Mouse (Mus musculus) liver, embryonic 11.5 days (tissue): ENCODE results near the gene Cd47. TPM values are rescaled to one million over a fixed set of nuclear protein-coding genes. Genes with fewer than 3 reads are reported as not detected.

ENCODE experiments used
- ATAC-seq: fragments of 200-750 bp; cut with Nextera tagmentation; replicated peaks from 2 replicates; pipeline ENCODE4 v1.8.0; 2017; ENCODE audit warnings: moderate number of reproducible peaks, mild to moderate bottlenecking, moderate TSS enrichment, moderate library complexity; ENCODE audit not compliant: low FRiP score
- DNase-seq: peaks from one replicate; pipeline ENCODE4 v3.0.0-alpha.2; 2017; ENCODE audit warnings: low spot score
- H3K27ac ChIP-seq: fragments of 300-500 bp; sonication (generic); 2 replicates; pipeline ENCODE4 v1.5.1; 2014; ENCODE audit warnings: mild to moderate bottlenecking, low read depth, low read length, control low read depth
- H3K27me3 ChIP-seq: fragments of 300-500 bp; sonication (generic); replicated peaks from 2 replicates; pipeline ENCODE4 v1.6.1; 2014; ENCODE audit warnings: low read length, mixed read lengths; ENCODE audit not compliant: control insufficient read depth, insufficient read depth
- H3K36me3 ChIP-seq: fragments of 300-500 bp; sonication (generic); 2 replicates; pipeline ENCODE4 v1.6.1; 2014; ENCODE audit warnings: mild to moderate bottlenecking, low read length, moderate library complexity, mixed read lengths; ENCODE audit not compliant: control insufficient read depth, insufficient read depth
- H3K4me1 ChIP-seq: fragments of 300-500 bp; sonication (generic); replicated peaks from 2 replicates; pipeline ENCODE4 v1.6.1; 2014; ENCODE audit warnings: low read length, mixed read lengths; ENCODE audit not compliant: control insufficient read depth, insufficient read depth
- H3K4me2 ChIP-seq: fragments of 300-500 bp; sonication (generic); 2 replicates; pipeline ENCODE4 v1.6.1; 2014; ENCODE audit warnings: mild to moderate bottlenecking, control low read depth, moderate library complexity
- H3K4me3 ChIP-seq: fragments of 300-500 bp; sonication (generic); 2 replicates; pipeline ENCODE4 v1.5.1; 2014; ENCODE audit warnings: low read depth, low read length, control low read depth
- H3K9ac ChIP-seq: fragments of 300-500 bp; sonication (generic); 2 replicates; pipeline ENCODE4 v1.6.1; 2014; ENCODE audit warnings: low read depth, low read length, control low read depth
- H3K9me3 ChIP-seq: fragments of 300-500 bp; sonication (generic); 2 replicates; pipeline ENCODE4 v1.6.1; 2016; ENCODE audit warnings: low read length, inconsistent platforms, mixed read lengths; ENCODE audit not compliant: control insufficient read depth
- WGBS: fragments of 180-500 bp; shearing (Covaris S2); extraction: QIAGEN DNeasy Blood & Tissue Kit; methylation state at CpG from one replicate; pipeline ENCODE4 v1.1.7; 2014; 5-methylcytosine and 5-hydroxymethylcytosine counted together
- polyA plus RNA-seq: library from polyadenylated mRNA; unstranded; fragments of >200 nt; fragmentation: Nextera tagmentation; extraction: Ambion mirVana; gene quantifications from 2 replicates; pipeline ENCODE4 v1.2.1, GENCODE M21; 2014

Gene Cd47
- polyA plus RNA-seq, 1 experiment from 2014 or later: 261 TPM

- Histone ChIP-seq H3K4me2 (peak overlapping the region; percentile 80), H3K9ac (no peak overlapping the region), H3K27ac (peak overlapping the region; percentile 99; the same call in 1 of the 2 replicates), H3K36me3 (no peaks in the 10 kb centered on the region), H3K9me3 (no peaks in the 10 kb centered on the region), H3K4me1 (peaks cover 12% of the 10 kb centered on the region), H3K27me3 (no peaks in the 10 kb centered on the region), H3K4me3 (peak overlapping the region; percentile 98; the same call in 1 of the 2 replicates)
- no peak for ATAC-seq
- DNase-seq: no peak
- 73% methylated on average over 6 of the region's 6 CpGs for WGBS
Measured at GRCm38 (mm10) chr16:49853633-49854032, 53.3 kb downstream of the Cd47 start.

GRCm38 (mm10) chr16:49854194-49854593, 53.9 kb downstream of the Cd47 start:
- DNase-seq (no peak), ATAC-seq (no peak)
- Histone ChIP-seq H3K27ac (peak overlapping the region; percentile 99), H3K4me1 (peaks cover 16% of the 10 kb centered on the region), H3K4me3 (peak overlapping the region; percentile 98), H3K9me3 (no peaks in the 10 kb centered on the region), H3K9ac (peak overlapping the region; percentile 99), H3K4me2 (peak overlapping the region; percentile 80), H3K27me3 (no peaks in the 10 kb centered on the region), H3K36me3 (no peaks in the 10 kb centered on the region)
- 59% methylated on average over 6 of the region's 6 CpGs for WGBS

GRCm38 (mm10) chr16:49854931-49855835, 54.9 kb downstream of the Cd47 start:
- H3K9me3 ChIP-seq: no peaks in the 10 kb centered on the region
- WGBS: under 1% methylated on average over 61 of the region's 74 CpGs
- H3K4me2 ChIP-seq: peak overlapping the region; percentile 80
- H3K9ac ChIP-seq: peak overlapping the region; percentile 99
- peak; percentile 93 for DNase-seq
- H3K36me3 ChIP-seq: peaks cover 4% of the 10 kb centered on the region; the same call in 1 of the 2 replicates
- ATAC-seq: peak; percentile 92
- peaks cover 26% of the 10 kb centered on the region for H3K4me1 ChIP-seq
- no peaks in the 10 kb centered on the region for H3K27me3 ChIP-seq
- peak overlapping the region; percentile 99 for H3K27ac ChIP-seq
- H3K4me3 ChIP-seq: peak overlapping the region; percentile 98

- Histone ChIP-seq H3K4me1 (peaks cover 26% of the 10 kb centered on the region), H3K9me3 (no peaks in the 10 kb centered on the region), H3K4me3 (peak overlapping the region; percentile 98), H3K36me3 (peaks cover 4% of the 10 kb centered on the region; the same call in 1 of the 2 replicates), H3K27me3 (no peaks in the 10 kb centered on the region), H3K9ac (peak overlapping the region; percentile 99), H3K27ac (peak overlapping the region; percentile 99), H3K4me2 (peak overlapping the region; percentile 80)
- DNase-seq (peak; percentile 67), ATAC-seq (peak; percentile 72)
- WGBS: under 1% methylated on average over 32 of the region's 39 CpGs
Measured at GRCm38 (mm10) chr16:49855836-49856503, 55.6 kb downstream of the Cd47 start.

GRCm38 (mm10) chr16:49856661-49857060, 56.3 kb downstream of the Cd47 start:
- H3K4me3 ChIP-seq: peak overlapping the region; percentile 98
- peak overlapping the region; percentile 80 for H3K4me2 ChIP-seq
- peak overlapping the region; percentile 99 for H3K9ac ChIP-seq
- H3K36me3 ChIP-seq: peaks cover 4% of the 10 kb centered on the region; the same call in 1 of the 2 replicates
- no peaks in the 10 kb centered on the region for H3K9me3 ChIP-seq
- H3K27me3 ChIP-seq: no peaks in the 10 kb centered on the region
- no peak for DNase-seq
- peak overlapping the region; percentile 99 for H3K27ac ChIP-seq
- ATAC-seq: no peak
- WGBS: 14% methylated on average over 8 of the region's 8 CpGs
- peaks cover 26% of the 10 kb centered on the region for H3K4me1 ChIP-seq

GRCm38 (mm10) chr16:49857504-49858160, 57.3 kb downstream of the Cd47 start:
- Histone ChIP-seq H3K4me2 (peak overlapping the region; percentile 80), H3K27me3 (no peaks in the 10 kb centered on the region), H3K9me3 (no peaks in the 10 kb centered on the region), H3K4me1 (peaks cover 26% of the 10 kb centered on the region), H3K9ac (peak overlapping the region; percentile 63), H3K27ac (peak overlapping the region; percentile 86), H3K4me3 (peak overlapping the region; percentile 98), H3K36me3 (peaks cover 4% of the 10 kb centered on the region; the same call in 1 of the 2 replicates)
- DNase-seq: no peak
- no peak for ATAC-seq
- WGBS: 48% methylated on average over 8 of the region's 8 CpGs

GRCm38 (mm10) chr16:49858161-49858906, 58.0 kb downstream of the Cd47 start:
- H3K36me3 ChIP-seq: peaks cover 4% of the 10 kb centered on the region; the same call in 1 of the 2 replicates
- peak overlapping the region; percentile 63 for H3K9ac ChIP-seq
- ATAC-seq (no peak), DNase-seq (no peak)
- H3K9me3 ChIP-seq: no peaks in the 10 kb centered on the region
- H3K27ac ChIP-seq: peak overlapping the region; percentile 86
- peaks cover 21% of the 10 kb centered on the region for H3K4me1 ChIP-seq
- peak overlapping the region; percentile 80 for H3K4me2 ChIP-seq
- 56% methylated on average over 9 of the region's 9 CpGs for WGBS
- no peaks in the 10 kb centered on the region for H3K27me3 ChIP-seq
- H3K4me3 ChIP-seq: peak overlapping the region; percentile 98
